Mouse (Mus musculus): ENCODE data around the gene Idnk. TPM values are rescaled to one million over a fixed set of nuclear protein-coding genes. Genes with fewer than 3 reads are reported as not detected.

Gene Idnk
- 3.2 TPM for polyA plus RNA-seq (2014; fragmentation: Illumina TruSeq; extraction: RNeasy Lipid Tissue Mini Kit (QIAGEN cat#74804); ENCODE audit: low read depth, low replicate concordance)

GRCm38 (mm10) chr13:58157447-58158098, at the start of gene Idnk:
TSS of gene Idnk (plus strand) at chr13:58157649.

DNA sequence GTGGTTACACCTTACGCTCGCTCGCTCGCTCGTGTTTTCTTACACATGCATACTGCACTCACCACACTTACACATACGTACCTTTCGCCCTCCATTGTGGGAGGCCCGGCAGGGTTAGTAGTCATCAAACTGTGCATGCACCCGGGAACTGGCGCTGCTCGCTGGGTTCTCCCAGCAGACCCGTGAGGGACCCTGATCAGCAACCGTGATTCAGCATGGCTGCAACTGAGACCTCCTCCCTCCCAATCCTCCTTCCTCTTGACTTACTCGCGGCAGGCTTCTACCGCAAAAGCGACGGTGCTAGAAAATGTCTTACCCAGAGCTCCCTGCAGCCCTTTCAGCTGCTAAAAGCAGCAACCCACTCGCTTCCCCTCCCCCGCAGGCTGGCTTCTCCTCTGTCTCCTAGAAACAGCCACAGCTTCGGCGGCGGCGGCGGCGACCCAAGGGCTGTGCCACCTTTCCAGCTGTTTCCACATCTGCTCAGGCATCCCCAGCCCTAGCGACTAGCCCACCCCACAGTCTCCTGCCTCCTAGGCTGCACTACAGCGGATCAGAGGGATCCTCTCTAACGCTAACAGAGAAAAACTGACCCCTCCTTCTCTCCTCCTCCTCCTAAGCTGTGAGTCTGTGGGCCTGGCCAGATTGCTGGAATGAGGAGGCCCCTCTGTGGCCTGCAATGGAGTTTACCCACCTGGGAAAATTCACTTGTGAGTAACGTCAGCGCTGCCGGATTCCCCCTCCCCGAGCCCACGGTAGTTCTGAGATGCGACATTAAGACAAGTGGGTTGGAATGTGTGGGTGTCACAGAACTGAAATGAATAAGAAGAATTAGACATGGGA, 44.2 kb upstream of the Idnk start, which contains the start of gene Klhl3:
Gene Klhl3, minus strand, starts transcription at position 532 of the 840 bp plus-strand sequence.

DNA sequence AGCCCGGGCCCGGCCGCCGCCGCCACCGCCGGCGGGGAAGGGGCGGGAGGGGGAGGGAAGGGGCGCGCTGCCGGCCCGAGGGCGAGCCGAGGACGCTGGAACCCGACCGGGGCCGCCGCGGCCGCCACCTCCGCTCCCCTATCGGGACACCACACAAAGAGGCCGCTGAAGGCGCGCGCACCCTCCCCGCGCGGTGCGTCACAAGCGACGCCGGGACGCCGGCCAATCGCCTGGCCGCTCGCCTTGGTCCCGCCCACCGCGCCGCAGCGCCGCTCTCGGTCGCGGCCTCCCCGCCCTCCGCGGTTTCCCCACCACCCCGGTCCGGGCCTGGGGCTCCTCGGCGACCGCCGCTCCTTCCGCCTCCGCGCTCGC, 29.1 kb upstream of the Idnk start, which contains the start of gene Hnrnpa0:
Gene Hnrnpa0, minus strand, starts transcription at position 161 of the 372 bp plus-strand sequence.

Other genes with a start within 250 kb of the Idnk start
- 0.15 TPM for gene Spock1, start 249.3 kb upstream of the Idnk start, polyA plus RNA-seq (2014; fragmentation: Illumina TruSeq; extraction: RNeasy Lipid Tissue Mini Kit (QIAGEN cat#74804); ENCODE audit: low read depth, low replicate concordance)
- 3.2 TPM for gene Klhl3, start 44.1 kb upstream of the Idnk start, polyA plus RNA-seq (2014; fragmentation: Illumina TruSeq; extraction: RNeasy Lipid Tissue Mini Kit (QIAGEN cat#74804); ENCODE audit: low read depth, low replicate concordance)
- gene Hnrnpa0, start 29.1 kb upstream of the Idnk start, polyA plus RNA-seq (2014; fragmentation: Illumina TruSeq; extraction: RNeasy Lipid Tissue Mini Kit (QIAGEN cat#74804); ENCODE audit: low read depth, low replicate concordance) = 49.5 TPM
- 84.9 TPM for gene Ubqln1, start 58.0 kb downstream of the Idnk start, polyA plus RNA-seq (2014; fragmentation: Illumina TruSeq; extraction: RNeasy Lipid Tissue Mini Kit (QIAGEN cat#74804); ENCODE audit: low read depth, low replicate concordance)
- gene Gkap1, start 118.0 kb downstream of the Idnk start, polyA plus RNA-seq (2014; fragmentation: Illumina TruSeq; extraction: RNeasy Lipid Tissue Mini Kit (QIAGEN cat#74804); ENCODE audit: low read depth, low replicate concordance) = 1,845 TPM
- 196 TPM for gene Kif27, start 201.5 kb downstream of the Idnk start, polyA plus RNA-seq (2014; fragmentation: Illumina TruSeq; extraction: RNeasy Lipid Tissue Mini Kit (QIAGEN cat#74804); ENCODE audit: low read depth, low replicate concordance)
- gene 2210016F16Rik, start 227.6 kb downstream of the Idnk start, polyA plus RNA-seq (2014; fragmentation: Illumina TruSeq; extraction: RNeasy Lipid Tissue Mini Kit (QIAGEN cat#74804); ENCODE audit: low read depth, low replicate concordance) = 4.1 TPM
- 155 TPM for gene Rmi1, start 244.6 kb downstream of the Idnk start, polyA plus RNA-seq (2014; fragmentation: Illumina TruSeq; extraction: RNeasy Lipid Tissue Mini Kit (QIAGEN cat#74804); ENCODE audit: low read depth, low replicate concordance)
- gene Hnrnpk, start 245.7 kb downstream of the Idnk start, polyA plus RNA-seq (2014; fragmentation: Illumina TruSeq; extraction: RNeasy Lipid Tissue Mini Kit (QIAGEN cat#74804); ENCODE audit: low read depth, low replicate concordance) = 1,380 TPM